Mouse (Mus musculus) lung, postnatal 0 days (tissue): ENCODE measurements at regions not wholly inside any gene's neighbourhood (a gene's known extent, or its start where the extent isn't known, plus 50 kb on each side); places are given as distances from the start of the nearest gene placed in this dataset.

Experiments used
- CTCF ChIP-seq: IDR thresholded peaks from 2 replicates; pipeline ENCODE4 v1.5.1; 2016; ENCODE audit warnings: antibody characterized with exemption, mild to moderate bottlenecking
- EP300 ChIP-seq: IDR thresholded peaks from 2 replicates; pipeline ENCODE4 v1.6.1; 2016; ENCODE audit warnings: antibody characterized with exemption, mild to moderate bottlenecking, control low read depth

GRCm38 (mm10) chr8:117890211-117890610 lies 88.5 kb upstream of the Mphosph6 start:
- TF ChIP-seq CTCF, result no peak
- TF ChIP-seq EP300, result no peak
